Mouse (Mus musculus): ENCODE measurements around the gene Ptprm. TPM values are rescaled to one million over a fixed set of nuclear protein-coding genes. Genes with fewer than 3 reads are reported as not detected.

Gene Ptprm
- polyA plus RNA-seq, 1 experiment: 4.4 TPM

GRCm38 (mm10) chr17:67358541-67358940, 4.3 kb upstream of the Ptprm start:
- no peak overlapping the region for H3K27ac ChIP-seq (ENCODE audit: control insufficient read depth, insufficient read depth, low read length)
- no peak overlapping the region for H3K4me3 ChIP-seq (ENCODE audit: control insufficient read depth, insufficient read depth, low read length)
- H3K36me3 ChIP-seq (ENCODE audit: control insufficient read depth, insufficient read depth, low read length): no peaks in the 10 kb centered on the region
- WGBS: 94% methylated on average over 7 of the region's 7 CpGs
- peaks cover 7% of the 10 kb centered on the region; the same call in 1 of the 2 replicates for H3K27me3 ChIP-seq (ENCODE audit: control insufficient read depth, insufficient read depth, low read length)
- DNase-seq: no peak
- H3K4me1 ChIP-seq (replicated peaks; ENCODE audit: control insufficient read depth, insufficient read depth, low read length): no peaks in the 10 kb centered on the region
- TF ChIP-seq CTCF (IDR thresholded peaks at IDR 0.05; ENCODE audit: borderline replicate concordance, control insufficient read depth, extremely low read depth, insufficient read depth, low read length, poor library complexity): no peak
- TF ChIP-seq POLR2A (IDR thresholded peaks at IDR 0.05; ENCODE audit: control insufficient read depth, extremely low read depth, insufficient read depth, low read length, poor library complexity): no peak

DNA sequence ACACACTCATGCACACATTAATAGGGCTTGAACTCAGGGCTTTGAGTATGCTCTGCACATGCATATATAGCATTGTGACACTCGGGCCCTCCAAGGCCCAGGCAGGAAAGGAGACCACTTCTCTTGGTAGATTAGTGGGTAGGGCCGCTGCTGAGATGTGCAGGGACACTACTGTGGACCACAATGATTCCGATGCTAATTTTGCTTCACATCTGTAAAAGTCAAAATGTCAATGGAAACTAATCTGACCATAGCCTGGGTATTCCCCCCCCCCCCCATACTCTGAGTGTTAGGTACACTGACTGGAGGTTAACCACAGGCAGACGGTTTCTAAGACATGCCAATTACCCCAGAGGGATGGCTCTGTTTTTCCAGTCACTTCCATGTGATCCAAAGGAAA, 2.9 kb upstream of the Ptprm start:
- Histone ChIP-seq H3K36me3 (ENCODE audit: control insufficient read depth, insufficient read depth, low read length) (no peaks in the 10 kb centered on the region), H3K4me1 (replicated peaks; ENCODE audit: control insufficient read depth, insufficient read depth, low read length) (no peaks in the 10 kb centered on the region), H3K27ac (ENCODE audit: control insufficient read depth, insufficient read depth, low read length) (no peak overlapping the region), H3K4me3 (ENCODE audit: control insufficient read depth, insufficient read depth, low read length) (no peak overlapping the region), H3K27me3 (ENCODE audit: control insufficient read depth, insufficient read depth, low read length) (peaks cover 7% of the 10 kb centered on the region; the same call in 1 of the 2 replicates)
- no peak for TF ChIP-seq CTCF (IDR thresholded peaks at IDR 0.05; ENCODE audit: borderline replicate concordance, control insufficient read depth, extremely low read depth, insufficient read depth, low read length, poor library complexity)
- TF ChIP-seq POLR2A (IDR thresholded peaks at IDR 0.05; ENCODE audit: control insufficient read depth, extremely low read depth, insufficient read depth, low read length, poor library complexity): no peak
- no peak for DNase-seq
- WGBS: 78% methylated on average over 4 of the region's 4 CpGs

DNA sequence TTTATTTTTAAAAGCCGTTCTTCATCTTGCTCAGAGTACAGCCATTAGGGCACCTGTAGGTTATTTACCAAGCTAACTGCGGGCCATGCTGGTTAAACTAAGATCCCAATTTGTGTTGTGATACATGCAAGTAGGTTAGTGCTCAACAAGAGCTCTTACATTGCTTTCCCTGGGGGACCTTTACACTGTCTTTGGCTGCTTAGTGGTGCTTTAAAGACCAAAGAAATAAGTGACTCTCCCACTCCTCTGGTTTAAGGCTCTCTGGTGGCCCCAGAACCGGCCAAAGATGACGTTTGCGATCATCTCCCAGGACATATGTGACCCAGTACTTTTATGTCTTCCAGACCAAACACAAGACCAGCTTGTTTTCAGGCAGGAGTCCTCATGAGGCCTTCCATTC, 994 bp upstream of the Ptprm start:
- H3K27ac ChIP-seq (ENCODE audit: control insufficient read depth, insufficient read depth, low read length): no peak overlapping the region
- DNase-seq: no peak
- no peaks in the 10 kb centered on the region for H3K36me3 ChIP-seq (ENCODE audit: control insufficient read depth, insufficient read depth, low read length)
- WGBS: 72% methylated on average over 5 of the region's 5 CpGs
- TF ChIP-seq CTCF (IDR thresholded peaks at IDR 0.05; ENCODE audit: borderline replicate concordance, control insufficient read depth, extremely low read depth, insufficient read depth, low read length, poor library complexity): no peak
- H3K27me3 ChIP-seq (ENCODE audit: control insufficient read depth, insufficient read depth, low read length): peaks cover 7% of the 10 kb centered on the region; the same call in 1 of the 2 replicates
- H3K4me1 ChIP-seq (replicated peaks; ENCODE audit: control insufficient read depth, insufficient read depth, low read length): no peaks in the 10 kb centered on the region
- H3K4me3 ChIP-seq (ENCODE audit: control insufficient read depth, insufficient read depth, low read length): no peak overlapping the region

DNA sequence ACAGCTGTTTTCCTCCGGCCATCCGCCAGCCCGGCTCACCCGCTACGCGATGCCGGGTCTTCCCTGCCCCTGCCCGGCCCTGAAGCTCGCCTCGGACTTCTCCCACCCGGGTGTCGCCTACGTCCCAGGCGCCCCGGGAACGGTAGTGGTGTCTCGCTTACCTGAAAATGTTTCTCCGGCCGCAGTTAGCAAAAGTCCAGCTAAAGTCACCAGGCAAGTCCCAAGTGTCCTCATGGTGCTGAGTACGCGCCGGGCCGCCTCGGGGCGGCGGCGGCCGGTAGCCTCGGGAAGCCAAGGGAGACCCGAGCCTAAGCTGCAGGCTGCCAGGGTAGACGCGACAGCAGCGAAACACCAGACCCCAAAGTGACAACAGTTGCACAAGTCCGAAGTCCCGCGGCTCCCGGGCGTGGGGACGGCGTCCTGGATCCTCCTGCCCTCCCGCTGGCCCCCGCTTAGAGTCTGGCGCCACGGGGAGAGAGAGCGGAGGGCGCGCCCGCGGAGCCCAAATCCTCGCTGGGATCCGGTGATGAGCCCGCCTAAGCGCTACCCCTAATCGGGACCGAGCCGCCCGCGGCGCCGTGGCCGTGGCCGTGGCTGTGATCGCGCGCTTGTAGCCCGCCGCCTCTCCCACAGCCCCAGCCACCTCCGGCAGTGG, 334 bp downstream of the Ptprm start:
- Histone ChIP-seq H3K4me3 (ENCODE audit: control insufficient read depth, insufficient read depth, low read length) (peak overlapping the region; percentile 39), H3K27me3 (ENCODE audit: control insufficient read depth, insufficient read depth, low read length) (peaks cover 7% of the 10 kb centered on the region; the same call in 1 of the 2 replicates), H3K36me3 (ENCODE audit: control insufficient read depth, insufficient read depth, low read length) (no peaks in the 10 kb centered on the region), H3K27ac (ENCODE audit: control insufficient read depth, insufficient read depth, low read length) (no peak overlapping the region), H3K4me1 (replicated peaks; ENCODE audit: control insufficient read depth, insufficient read depth, low read length) (no peaks in the 10 kb centered on the region)
- peak; percentile 4 for DNase-seq
- 2% methylated on average over 68 of the region's 68 CpGs for WGBS
- no peak for TF ChIP-seq POLR2A (IDR thresholded peaks at IDR 0.05; ENCODE audit: control insufficient read depth, extremely low read depth, insufficient read depth, low read length, poor library complexity)
- TF ChIP-seq CTCF (IDR thresholded peaks at IDR 0.05; ENCODE audit: borderline replicate concordance, control insufficient read depth, extremely low read depth, insufficient read depth, low read length, poor library complexity): no peak

GRCm38 (mm10) chr17:67352956-67353795, 1.1 kb downstream of the Ptprm start:
- Histone ChIP-seq H3K27ac (ENCODE audit: control insufficient read depth, insufficient read depth, low read length) (no peak overlapping the region), H3K4me1 (replicated peaks; ENCODE audit: control insufficient read depth, insufficient read depth, low read length) (no peaks in the 10 kb centered on the region), H3K27me3 (ENCODE audit: control insufficient read depth, insufficient read depth, low read length) (peaks cover 7% of the 10 kb centered on the region; the same call in 1 of the 2 replicates), H3K4me3 (ENCODE audit: control insufficient read depth, insufficient read depth, low read length) (peak overlapping the region; percentile 39; the same call in 1 of the 2 replicates), H3K36me3 (ENCODE audit: control insufficient read depth, insufficient read depth, low read length) (no peaks in the 10 kb centered on the region)
- WGBS: 9% methylated on average over 50 of the region's 50 CpGs
- no peak for DNase-seq
- no peak for TF ChIP-seq CTCF (IDR thresholded peaks at IDR 0.05; ENCODE audit: borderline replicate concordance, control insufficient read depth, extremely low read depth, insufficient read depth, low read length, poor library complexity)
- TF ChIP-seq POLR2A (IDR thresholded peaks at IDR 0.05; ENCODE audit: control insufficient read depth, extremely low read depth, insufficient read depth, low read length, poor library complexity): no peak

DNA sequence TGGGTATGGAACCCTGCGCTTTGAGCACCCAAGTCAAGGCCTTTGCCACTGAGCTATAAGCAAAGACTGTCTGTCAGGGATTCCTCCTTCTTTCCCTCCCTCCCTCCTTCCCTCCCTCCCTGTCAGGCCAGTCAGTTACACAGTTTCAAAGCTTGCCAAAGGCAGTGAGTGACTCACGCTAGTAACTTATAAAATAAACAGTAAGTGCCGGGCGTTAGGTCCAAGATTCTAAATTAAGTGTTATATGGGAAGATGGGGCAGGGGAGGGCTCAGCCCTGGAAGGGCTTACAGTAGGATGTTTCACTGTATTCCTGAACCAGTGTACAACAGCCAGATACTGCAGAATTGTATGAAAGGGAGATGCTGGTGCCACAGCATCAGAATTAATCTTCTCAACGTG, 2.8 kb downstream of the Ptprm start:
- TF ChIP-seq POLR2A (IDR thresholded peaks at IDR 0.05; ENCODE audit: control insufficient read depth, extremely low read depth, insufficient read depth, low read length, poor library complexity) (no peak), CTCF (IDR thresholded peaks at IDR 0.05; ENCODE audit: borderline replicate concordance, control insufficient read depth, extremely low read depth, insufficient read depth, low read length, poor library complexity) (no peak)
- DNase-seq: no peak
- 93% methylated on average over 5 of the region's 5 CpGs for WGBS
- Histone ChIP-seq H3K4me1 (replicated peaks; ENCODE audit: control insufficient read depth, insufficient read depth, low read length) (no peaks in the 10 kb centered on the region), H3K36me3 (ENCODE audit: control insufficient read depth, insufficient read depth, low read length) (no peaks in the 10 kb centered on the region), H3K27ac (ENCODE audit: control insufficient read depth, insufficient read depth, low read length) (no peak overlapping the region), H3K4me3 (ENCODE audit: control insufficient read depth, insufficient read depth, low read length) (no peak overlapping the region), H3K27me3 (ENCODE audit: control insufficient read depth, insufficient read depth, low read length) (peaks cover 7% of the 10 kb centered on the region; the same call in 1 of the 2 replicates)

Data from thymus, adult 2 months (tissue).